Mouse (Mus musculus) olfactory bulb, adult 2 months (tissue): ENCODE measurements around the gene Casz1.

Experiments
- CTCF ChIP-seq: fragments of 200-500 bp; IDR thresholded peaks from 2 replicates; pipeline ENCODE4 v1.5.1; 2012; ENCODE audit warnings: low read depth, mild to moderate bottlenecking, low read length, moderate library complexity; ENCODE audit not compliant: insufficient read depth
- POLR2A ChIP-seq: fragments of 200-500 bp; IDR thresholded peaks from 2 replicates; pipeline ENCODE4 v1.6.1; 2012; ENCODE audit warnings: mild to moderate bottlenecking, low read depth, low read length, moderate library complexity; ENCODE audit not compliant: insufficient read depth

DNA sequence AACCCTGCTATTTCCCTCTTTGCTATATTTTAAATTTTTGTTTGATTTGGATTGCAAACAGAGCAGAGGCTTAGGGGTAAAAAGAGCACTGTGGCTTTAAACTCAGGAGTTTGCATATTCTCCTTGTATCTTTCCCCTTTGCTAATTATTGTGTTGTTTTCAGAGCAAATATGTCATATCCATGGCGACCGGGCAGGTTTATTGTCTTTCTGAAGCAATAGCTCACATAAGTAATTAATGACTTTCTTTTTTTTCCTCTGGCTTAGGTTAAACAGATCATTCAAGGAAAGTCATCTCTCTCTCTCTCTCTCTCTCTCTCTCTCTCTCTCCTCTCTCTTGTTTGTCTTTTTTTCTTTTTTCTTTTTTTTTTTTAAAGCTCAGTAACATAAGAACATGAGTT, 4.6 kb downstream of the Casz1 start:
- TF ChIP-seq CTCF (no peak), POLR2A (no peak)
